ENCODE assay signal across 8 mouse cellular contexts in the genomic region with DNA sequence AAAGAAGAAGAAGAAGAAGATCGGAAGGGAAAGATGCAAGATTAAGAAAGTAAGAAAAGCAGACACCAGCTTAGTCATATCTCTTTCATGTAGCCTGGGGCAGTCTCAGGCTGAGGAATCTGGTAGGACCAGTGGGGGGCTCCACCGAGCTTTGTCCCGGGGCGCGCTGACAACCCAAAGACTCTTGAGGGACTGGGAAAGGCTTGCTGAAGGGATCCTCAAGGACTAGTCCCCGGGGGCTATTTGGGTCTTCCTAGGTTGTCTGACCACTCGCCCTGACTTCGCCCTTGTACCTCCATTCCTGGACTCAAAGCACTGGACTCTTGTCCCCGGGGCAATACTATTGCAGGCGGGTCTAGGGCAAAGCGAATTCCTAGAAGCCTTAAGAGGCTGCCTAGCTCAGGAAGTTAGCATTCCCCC. TPM values are rescaled to one million over a fixed set of nuclear protein-coding genes. Genes with fewer than 3 reads are reported as not detected.
DNase-seq lines count a peak whose midpoint lies in the region; ATAC-seq lines count a peak whose summit lies in the region.

No protein-coding gene starts in this region.

- H3K9ac ChIP-seq in hindbrain, embryonic 15.5 days: peak overlapping the region; percentile 89

- no peaks in the 10 kb centered on the region for H3K36me3 ChIP-seq in hindbrain, embryonic 15.5 days
- H3K36me3 ChIP-seq in macrophage (ENCODE audit: inconsistent target): no peaks in the 10 kb centered on the region

- H3K4me3 ChIP-seq in hindbrain, embryonic 15.5 days: peak overlapping the region; percentile 92
- peak overlapping the region; percentile 42 for H3K4me3 ChIP-seq in macrophage (ENCODE audit: inconsistent target)

- H3K79me2 ChIP-seq in macrophage (ENCODE audit: inconsistent target): peaks cover 20% of the 10 kb centered on the region

- peak; percentile 89 for DNase-seq in adipocyte (ENCODE audit: low spot score)
- DNase-seq in cerebellum, postnatal 14 days: peak; percentile 80 to 83
- DNase-seq in gastrocnemius, adult 18-20 months (ENCODE audit: low spot score): peak; percentile 84
- peak; percentile 55 to 67 for DNase-seq in left cerebral cortex, adult 8-10 months (ENCODE audit: low spot score in 2 of 2)
- DNase-seq in skeletal muscle tissue, adult 2 months (ENCODE audit: low read depth, low spot score): peak; percentile 67
- no peak for DNase-seq in Muller cell, postnatal 12 days (ENCODE audit: inconsistent ontology term)

- peak; percentile 21 for ATAC-seq in hindbrain, embryonic 15.5 days (ENCODE audit: low FRiP score, low read depth)

- peak overlapping the region; percentile 91 for H3K4me2 ChIP-seq in hindbrain, embryonic 15.5 days

- peak overlapping the region; percentile 90 for H3K27ac ChIP-seq in hindbrain, embryonic 15.5 days (replicated peaks)
- H3K27ac ChIP-seq in macrophage: peak overlapping the region; percentile 86

- H3K4me1 ChIP-seq in hindbrain, embryonic 15.5 days (replicated peaks): peaks cover 34% of the 10 kb centered on the region

- 0% methylated on average over 11 of the region's 11 CpGs for WGBS in hindbrain, embryonic 15.5 days
- under 1% methylated on average over 11 of the region's 11 CpGs for WGBS in macrophage (ENCODE audit: missing documents)

- no peaks in the 10 kb centered on the region for H3K27me3 ChIP-seq in hindbrain, embryonic 15.5 days

- no peaks in the 10 kb centered on the region for H3K9me3 ChIP-seq in hindbrain, embryonic 15.5 days

RNA-seq across cellular contexts. Expression of gene Zyx, which starts 0.4 kb away (rescaled TPM):
- total RNA-seq in gastrocnemius, adult 18-20 months (2021): 10 to 100 TPM; 20.2 to 25.5 TPM
- 50.2 and 63.0 TPM in 2 replicates for polyA plus RNA-seq in hindbrain, embryonic 15.5 days (2015; fragmentation: Nextera tagmentation; extraction: Ambion mirVana)
- total RNA-seq in left cerebral cortex, adult 8-10 months (2022): 10 to 100 TPM; 42.1 to 50.3 (median 47.5) TPM
- 100 to 1,000 TPM in 7 of 26 experiments, 10 to 100 TPM in 19; 41.7 to 199 (median 80.2) TPM for total RNA-seq in macrophage (2018; cell fraction: chromatin; rRNA removed)
- total RNA-seq in macrophage (2018; cell fraction: cytosol; rRNA removed): 100 to 1,000 TPM in 21 of 26 experiments, 10 to 100 TPM in 5; 77.4 to 214 (median 117) TPM
- 100 to 1,000 TPM in 11 of 26 experiments, 10 to 100 TPM in 15; 54.6 to 321 (median 99.8) TPM for total RNA-seq in macrophage (2018; cell fraction: nucleus; rRNA removed)
- 63.6 to 176 TPM (median 108 TPM) in 3 replicates for polyA plus RNA-seq in macrophage (2018)

RNA-seq across cellular contexts. Expression of gene Epha1, which starts 24.1 kb away (rescaled TPM):
- under 1 TPM; 0.07 to 0.23 TPM for total RNA-seq in gastrocnemius, adult 18-20 months (2021)
- 0.29 and 0.56 TPM in 2 replicates for polyA plus RNA-seq in hindbrain, embryonic 15.5 days (2015; fragmentation: Nextera tagmentation; extraction: Ambion mirVana)
- total RNA-seq in left cerebral cortex, adult 8-10 months (2022): under 1 TPM in 3 of 4 experiments, not detected in 1; 0.23 to 0.68 (median 0.28) TPM
- total RNA-seq in macrophage (2018; cell fraction: chromatin; rRNA removed): under 1 TPM in 2 of 26 experiments, not detected in 24; 0.16 to 0.25 TPM
- total RNA-seq in macrophage (2018; cell fraction: cytosol; rRNA removed): under 1 TPM in 1 of 26 experiments, not detected in 25; 0.03 TPM
- total RNA-seq in macrophage (2018; cell fraction: nucleus; rRNA removed): not detected
- polyA plus RNA-seq in macrophage (2018): not detected in 3 replicates

RNA-seq across cellular contexts. Expression of gene Fam131b, which starts 24.6 kb away (rescaled TPM):
- total RNA-seq in gastrocnemius, adult 18-20 months (2021): under 1 TPM; 0.21 to 0.30 TPM
- polyA plus RNA-seq in hindbrain, embryonic 15.5 days (2015; fragmentation: Nextera tagmentation; extraction: Ambion mirVana): 6.5 and 7.5 TPM in 2 replicates
- total RNA-seq in left cerebral cortex, adult 8-10 months (2022): 100 to 1,000 TPM; 112 to 128 (median 121) TPM
- total RNA-seq in macrophage (2018; cell fraction: chromatin; rRNA removed): under 1 TPM in 1 of 26 experiments, not detected in 25; 0.16 TPM
- total RNA-seq in macrophage (2018; cell fraction: cytosol; rRNA removed): not detected
- total RNA-seq in macrophage (2018; cell fraction: nucleus; rRNA removed): not detected
- polyA plus RNA-seq in macrophage (2018): not detected in 3 replicates

RNA-seq across cellular contexts. Expression of gene Tas2r143, which starts 51.0 kb away (rescaled TPM):
- not detected for total RNA-seq in gastrocnemius, adult 18-20 months (2021)
- polyA plus RNA-seq in hindbrain, embryonic 15.5 days (2015; fragmentation: Nextera tagmentation; extraction: Ambion mirVana): not detected in 2 replicates
- total RNA-seq in left cerebral cortex, adult 8-10 months (2022): not detected
- total RNA-seq in macrophage (2018; cell fraction: chromatin; rRNA removed): 1 to 10 TPM in 15 of 26 experiments, under 1 TPM in 1, not detected in 10; 0.92 to 4.6 (median 1.8) TPM
- total RNA-seq in macrophage (2018; cell fraction: cytosol; rRNA removed): not detected
- 1 to 10 TPM in 8 of 26 experiments, under 1 TPM in 4, not detected in 14; 0.61 to 2.4 (median 1.1) TPM for total RNA-seq in macrophage (2018; cell fraction: nucleus; rRNA removed)
- polyA plus RNA-seq in macrophage (2018): not detected in 3 replicates

RNA-seq across cellular contexts. Expression of gene Tas2r135, which starts 56.2 kb away (rescaled TPM):
- not detected for total RNA-seq in gastrocnemius, adult 18-20 months (2021)
- polyA plus RNA-seq in hindbrain, embryonic 15.5 days (2015; fragmentation: Nextera tagmentation; extraction: Ambion mirVana): not detected in 2 replicates
- total RNA-seq in left cerebral cortex, adult 8-10 months (2022): not detected
- 1 to 10 TPM in 17 of 26 experiments, under 1 TPM in 5, not detected in 4; 0.70 to 4.9 (median 2.2) TPM for total RNA-seq in macrophage (2018; cell fraction: chromatin; rRNA removed)
- under 1 TPM in 2 of 26 experiments, not detected in 24; 0.17 to 0.26 TPM for total RNA-seq in macrophage (2018; cell fraction: cytosol; rRNA removed)
- 1 to 10 TPM in 9 of 26 experiments, under 1 TPM in 8, not detected in 9; 0.40 to 3.2 (median 1.0) TPM for total RNA-seq in macrophage (2018; cell fraction: nucleus; rRNA removed)
- polyA plus RNA-seq in macrophage (2018): not detected in 3 replicates

Comparison
In these comparisons a context has a peak if more than half of its experiments do, and no peak if none do; other contexts are left out.
1. RNA of gene Fam131b, which starts 24.6 kb away (total RNA-seq): 112 to 128 TPM in left cerebral cortex, adult 8-10 months; 0.21 to 0.30 TPM in gastrocnemius, adult 18-20 months; every median in the first group is over 10 times any median in the second.